Comparison of ENCODE assay signal across 22 mouse cellular contexts in genomic region chr7:90313421-90313820, GRCm38 (mm10). TPM values are rescaled to one million over a fixed set of nuclear protein-coding genes. Genes with fewer than 3 reads are reported as not detected.
"Had no signal": no experiment of that assay in that cellular context is flagged by ENCODE, and none has a peak within 500 bp of the region (broad histone marks: within the 10 kb centered on the region; RNA-seq: fewer than 3 reads in every experiment).

No protein-coding gene starts in this region.

- H3K4me2 ChIP-seq: limb, embryonic 13.5 days; midbrain, embryonic 12.5 days; stomach, embryonic 15.5 days had no signal

- H3K9me3 ChIP-seq: limb, embryonic 13.5 days; midbrain, embryonic 12.5 days; stomach, embryonic 15.5 days had no signal

- H3K27me3 ChIP-seq: limb, embryonic 13.5 days; midbrain, embryonic 12.5 days; stomach, embryonic 15.5 days had no signal

- DNase-seq: kidney, adult 9 months; kidney, postnatal 36 days; layer of hippocampus, adult 9-11 months; layer of hippocampus, postnatal 36 days; left cerebral cortex, postnatal 4 days; lung, adult 18-20 months; right cerebral cortex, adult 18-20 months; right cerebral cortex, postnatal 25 days; thymus, adult 2 months; thymus, postnatal 25 days had no signal

- H3K4me3 ChIP-seq: limb, embryonic 13.5 days; midbrain, embryonic 12.5 days; stomach, embryonic 15.5 days had no signal

- H3K36me3 ChIP-seq: limb, embryonic 13.5 days; midbrain, embryonic 12.5 days; stomach, embryonic 15.5 days had no signal

- H3K4me1 ChIP-seq: limb, embryonic 13.5 days; midbrain, embryonic 12.5 days; stomach, embryonic 15.5 days had no signal

- H3K9ac ChIP-seq: limb, embryonic 13.5 days; liver, embryonic 14.5 days; midbrain, embryonic 12.5 days; stomach, embryonic 15.5 days had no signal

- H3K27ac ChIP-seq: kidney, postnatal 0 days; limb, embryonic 13.5 days; liver, embryonic 14.5 days; midbrain, embryonic 12.5 days; stomach, embryonic 15.5 days had no signal

- ATAC-seq: intestine, postnatal 0 days; midbrain, embryonic 16.5 days had no signal

RNA-seq across cellular contexts. Expression of gene Ccdc83, which starts 47.8 kb away (rescaled TPM):
- total RNA-seq: layer of hippocampus, adult 18-20 months; layer of hippocampus, postnatal 36 days; left cerebral cortex, postnatal 4 days; liver, adult 2 months had no signal
- polyA plus RNA-seq: intestine, postnatal 0 days; kidney, postnatal 0 days; limb, embryonic 13.5 days; liver, adult 2 months; liver, embryonic 14.5 days; lung, embryonic 16.5 days; midbrain, embryonic 12.5 days; midbrain, embryonic 16.5 days; neural tube, embryonic 14.5 days; small intestine, adult 2 months; stomach, embryonic 15.5 days; thymus, adult 2 months had no signal
